Mouse (Mus musculus): ENCODE measurements around the gene Asap3.

Asap3 gene

DNA sequence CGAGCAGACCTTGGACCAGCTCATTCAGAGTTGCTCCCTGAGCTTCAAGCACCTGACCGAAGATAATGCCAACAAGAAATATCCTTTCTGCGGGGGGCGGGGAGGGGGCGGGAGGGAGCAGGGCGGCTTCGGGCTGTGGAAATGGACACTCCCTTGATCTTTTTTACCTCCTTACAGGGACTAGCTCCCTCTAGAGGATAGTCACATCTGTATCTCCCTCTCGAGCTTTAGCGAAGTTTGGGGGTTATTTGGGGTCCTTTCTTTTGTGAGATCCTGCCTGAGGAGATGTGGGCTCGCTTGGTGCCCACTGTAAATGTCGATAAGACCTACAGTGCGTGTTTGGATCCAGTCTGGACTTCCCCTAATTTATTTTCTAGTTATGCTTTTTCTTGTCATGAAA, 24.8 kb upstream of the Asap3 start:
- DNase-seq (ENCODE audit: low read depth): no peak

DNA sequence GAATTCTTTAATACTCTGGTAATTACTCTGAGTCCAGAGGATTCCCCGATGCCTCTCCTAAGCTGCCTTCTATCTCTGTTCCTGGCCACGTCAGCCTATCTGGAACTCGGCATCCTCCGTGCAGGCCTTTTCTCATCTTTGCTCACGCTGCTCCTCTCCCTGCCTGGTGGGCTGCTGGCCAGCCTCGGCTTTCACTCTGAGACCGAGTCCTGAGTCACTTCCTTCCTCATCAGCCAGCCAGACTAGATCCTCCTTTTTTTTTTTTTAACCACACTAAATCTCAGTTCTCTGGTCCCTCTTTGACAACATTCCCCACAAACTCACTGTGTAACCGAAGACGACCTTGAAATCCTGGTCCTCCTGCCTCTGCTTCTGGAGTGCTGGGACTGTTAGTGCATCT, 20.8 kb upstream of the Asap3 start:
- peak; percentile 83 for DNase-seq (ENCODE audit: low read depth)

DNA sequence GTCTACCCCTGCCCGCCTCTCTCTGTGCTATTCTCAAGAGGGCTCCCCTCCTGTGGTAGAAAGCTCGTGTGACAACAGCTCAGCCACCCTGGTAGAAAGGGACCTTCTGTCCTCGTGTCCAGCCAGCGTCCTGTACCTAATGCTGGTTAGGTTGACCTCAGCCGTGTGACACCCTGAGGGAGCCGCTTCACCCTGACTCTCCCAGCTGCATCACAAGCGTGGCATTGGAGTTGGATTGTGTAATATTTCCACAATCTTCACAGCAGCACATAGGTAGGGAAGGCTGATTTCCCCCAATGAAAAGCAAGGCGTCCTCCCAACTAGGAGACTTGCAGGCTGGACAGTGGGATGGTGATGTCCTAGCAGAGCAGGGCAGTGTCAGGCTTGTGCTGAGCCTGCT, 19.9 kb upstream of the Asap3 start:
- no peak for DNase-seq (ENCODE audit: low read depth)

DNA sequence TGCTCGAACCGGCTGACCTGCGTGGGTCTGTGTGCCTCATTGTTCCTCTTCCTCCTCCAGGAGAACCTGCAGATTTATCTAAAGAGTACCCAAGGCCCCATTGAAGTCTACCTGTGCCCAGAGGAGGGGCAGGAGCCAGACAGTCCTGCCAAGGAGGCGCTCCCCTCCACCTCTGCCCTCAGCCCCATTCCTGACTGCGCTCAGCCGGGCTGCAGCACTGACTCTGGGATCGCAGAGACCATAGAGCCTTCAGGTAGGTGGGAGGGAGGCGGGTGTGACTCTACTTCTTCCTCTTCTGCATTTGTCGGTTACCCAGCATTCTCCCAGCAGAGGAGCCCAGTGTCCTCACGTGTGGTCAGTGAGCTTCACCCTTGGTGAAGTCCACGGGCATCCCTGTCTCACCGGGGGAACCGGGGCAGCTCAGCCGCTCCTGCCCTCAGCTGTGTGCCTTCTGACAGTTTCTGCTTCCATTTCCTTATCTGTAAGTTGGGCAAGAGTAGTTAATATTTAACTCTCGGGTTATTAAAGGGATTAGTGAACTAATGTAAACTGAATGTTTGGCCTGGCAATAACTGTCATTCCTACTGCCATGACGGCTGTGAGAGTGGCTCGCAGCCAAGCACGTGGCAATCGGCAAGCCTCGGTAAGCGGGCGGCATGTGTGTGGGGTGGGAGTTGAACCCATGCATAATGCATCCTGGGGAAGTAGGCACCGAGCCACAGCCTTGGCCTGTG, 19.3 kb upstream of the Asap3 start:
- DNase-seq (ENCODE audit: low read depth): no peak

- peak; percentile 41 for DNase-seq (ENCODE audit: low read depth)
Measured at GRCm38 (mm10) chr4:136188973-136189737, 17.0 kb upstream of the Asap3 start.

DNA sequence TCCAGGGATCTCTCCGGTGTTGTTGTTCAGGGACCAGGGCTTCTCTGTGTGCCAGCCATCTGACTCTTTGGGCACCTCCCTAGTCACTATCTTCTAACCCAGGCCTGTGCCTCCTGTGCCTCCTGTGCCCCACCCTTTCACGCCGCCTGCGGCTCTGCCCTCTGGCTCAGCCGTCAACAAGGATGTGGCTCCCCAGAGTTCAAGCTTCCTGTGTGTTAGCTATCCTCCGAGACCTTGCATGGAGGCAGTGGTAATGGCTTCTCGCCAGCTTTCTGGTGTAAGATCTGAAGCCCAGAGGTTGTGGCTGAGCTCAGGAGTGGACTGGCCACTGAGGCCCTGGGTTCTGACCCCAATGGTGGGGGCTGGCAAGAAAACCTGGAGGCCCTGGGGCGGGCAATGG, 16.3 kb upstream of the Asap3 start:
- no peak for DNase-seq (ENCODE audit: low read depth)

- no peak for DNase-seq (ENCODE audit: low read depth)
Measured at GRCm38 (mm10) chr4:136193571-136193970, 12.6 kb upstream of the Asap3 start.

- no peak for DNase-seq (ENCODE audit: low read depth)
Measured at GRCm38 (mm10) chr4:136195029-136195428, 11.1 kb upstream of the Asap3 start.

- no peak for DNase-seq (ENCODE audit: low read depth)
Measured at GRCm38 (mm10) chr4:136195629-136196028, 10.5 kb upstream of the Asap3 start.

GRCm38 (mm10) chr4:136196201-136196600, 10.0 kb upstream of the Asap3 start:
- no peak for DNase-seq (ENCODE audit: low read depth)

DNA sequence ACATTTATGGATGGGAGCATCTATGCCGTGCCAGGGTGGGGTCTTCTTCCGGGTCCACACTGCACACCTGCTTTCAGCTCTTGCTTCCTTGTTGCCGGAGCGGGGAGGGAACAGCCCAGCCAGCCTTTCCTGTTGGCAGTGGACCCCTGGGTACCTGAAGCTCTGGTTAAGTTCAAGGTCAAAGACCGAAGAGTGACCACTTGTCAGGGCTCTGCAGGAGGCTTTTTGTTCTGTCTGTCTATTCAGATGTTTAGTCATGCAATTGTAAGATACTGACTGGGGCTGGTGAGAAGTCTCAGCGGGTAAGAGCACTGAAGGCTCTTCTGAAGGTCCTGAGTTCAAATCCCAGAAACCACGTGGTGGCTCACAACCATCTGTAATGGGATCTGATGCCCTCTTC, 7.3 kb upstream of the Asap3 start:
- DNase-seq (ENCODE audit: low read depth): no peak

DNA sequence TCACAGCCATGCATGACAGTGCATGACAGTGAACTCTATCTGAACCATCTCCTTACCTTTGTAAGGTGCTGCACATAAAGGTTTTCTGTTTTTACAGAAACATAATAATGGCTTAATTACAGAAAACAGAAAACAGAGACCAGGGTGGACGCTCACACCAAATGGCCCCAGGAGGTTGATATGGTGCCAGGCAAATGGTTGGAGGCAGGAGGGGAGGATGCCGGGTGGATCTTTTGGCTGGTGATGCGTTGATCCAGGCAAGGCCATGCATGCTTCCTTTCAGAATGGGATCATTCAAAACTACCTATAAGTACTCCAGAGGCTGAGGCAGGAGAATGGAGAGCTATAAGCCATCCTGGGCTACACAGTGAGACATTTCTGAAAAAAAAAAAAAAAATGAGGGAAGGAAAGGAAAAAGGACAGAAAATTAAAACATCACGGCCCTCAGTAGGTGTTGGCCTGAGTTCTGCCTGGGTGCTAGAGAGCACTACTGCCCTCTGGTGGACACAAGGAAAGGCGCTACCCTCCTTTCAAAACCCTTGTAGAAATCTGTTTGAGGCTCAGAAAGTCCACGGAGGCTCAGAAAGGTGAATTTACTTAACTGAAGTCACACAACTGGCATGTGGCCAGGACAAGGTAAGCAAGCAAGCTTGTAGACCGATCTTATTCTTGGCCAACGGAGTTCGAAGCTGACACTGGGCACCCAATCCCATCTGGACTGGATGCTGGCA, 6.4 kb upstream of the Asap3 start:
- peak; percentile 81 for DNase-seq (ENCODE audit: low read depth)

- peak; percentile 90 for DNase-seq (ENCODE audit: low read depth)
Measured at GRCm38 (mm10) chr4:136202509-136202908, 3.7 kb upstream of the Asap3 start.

DNA sequence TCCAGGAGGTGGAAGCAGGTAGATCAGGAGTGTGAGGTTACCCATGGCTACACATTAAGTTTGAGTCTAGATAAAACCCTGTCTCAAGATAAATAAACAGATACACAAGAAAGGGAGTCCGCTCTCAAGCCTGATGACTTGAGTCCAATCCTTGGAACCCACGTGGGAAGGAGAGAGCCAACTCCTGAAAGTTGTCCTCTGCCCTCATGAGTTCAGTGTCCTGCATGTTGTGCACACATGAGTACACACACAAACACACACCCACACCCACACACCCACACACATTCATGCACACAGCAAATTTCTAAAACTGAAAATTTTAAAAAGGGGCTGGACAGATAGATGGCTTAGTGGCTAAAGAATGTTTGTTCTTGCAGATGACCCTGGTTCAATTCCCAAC, 1.4 kb upstream of the Asap3 start:
- no peak for DNase-seq (ENCODE audit: low read depth)

- no peak for DNase-seq (ENCODE audit: low read depth)
Measured at GRCm38 (mm10) chr4:136206943-136207342, 778 bp downstream of the Asap3 start.

DNA sequence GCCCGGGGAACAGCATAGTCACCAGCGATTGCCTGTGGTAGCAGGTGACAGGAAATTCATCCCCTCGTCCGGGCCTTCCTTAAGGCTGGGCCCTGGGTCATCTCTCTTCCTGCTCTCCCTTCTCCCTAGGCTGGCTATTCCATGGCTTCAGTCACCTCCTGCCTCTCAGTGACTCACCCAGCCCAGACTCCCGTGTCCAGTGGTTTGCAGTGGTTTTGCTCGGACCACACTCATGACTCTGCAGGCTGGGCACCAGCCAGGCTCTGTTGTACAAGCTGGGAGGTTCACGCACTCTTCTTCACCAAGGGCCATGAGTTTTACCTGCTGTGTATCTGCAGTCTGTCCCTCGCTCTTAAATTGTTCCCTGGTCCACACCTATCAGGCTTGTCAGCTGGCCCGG, 4.8 kb downstream of the Asap3 start:
- DNase-seq (ENCODE audit: low read depth): no peak

DNA sequence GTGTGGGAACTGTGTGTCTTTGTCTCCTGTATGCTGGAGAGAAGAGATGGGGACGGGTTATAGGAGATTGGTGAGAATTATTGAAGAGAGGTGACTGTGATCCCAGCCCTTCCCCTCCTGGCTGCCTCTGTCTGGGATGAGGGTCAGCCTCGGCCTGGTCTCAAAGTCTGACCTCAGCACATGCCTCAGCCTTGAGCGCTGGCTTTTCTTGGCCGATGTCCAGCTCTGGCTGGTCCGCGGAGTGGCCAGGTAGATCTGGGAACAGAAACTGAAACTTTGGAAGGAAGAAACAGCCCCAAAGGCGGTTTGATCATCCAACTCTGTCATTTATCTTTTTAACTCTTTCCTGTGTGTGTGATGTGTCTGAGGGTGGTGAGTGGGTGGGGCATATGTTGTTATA, 7.5 kb downstream of the Asap3 start:
- no peak for DNase-seq (ENCODE audit: low read depth)

GRCm38 (mm10) chr4:136214828-136215227, 8.7 kb downstream of the Asap3 start:
- DNase-seq (ENCODE audit: low read depth): no peak

GRCm38 (mm10) chr4:136215576-136215975, 9.4 kb downstream of the Asap3 start:
- DNase-seq (ENCODE audit: low read depth): no peak

- DNase-seq (ENCODE audit: low read depth): no peak
Measured at GRCm38 (mm10) chr4:136217063-136217462, 10.9 kb downstream of the Asap3 start.

GRCm38 (mm10) chr4:136218595-136219214, 12.5 kb downstream of the Asap3 start:
- DNase-seq (ENCODE audit: low read depth): peak; percentile 80

- no peak for DNase-seq (ENCODE audit: low read depth)
Measured at GRCm38 (mm10) chr4:136220133-136220775, 14.1 kb downstream of the Asap3 start.

Measured in NIH3T3 (cell line).